Mouse (Mus musculus): ENCODE data around the gene Vstm5.
"Not testable (repeated sequence)": the region's sequence is repeated elsewhere in the genome, so short reads cannot be mapped to it uniquely, and the experiment has no call there.

The Vstm5 gene

GRCm38 (mm10) chr9:15239042-15239925, at the start of gene Vstm5:
Vstm5 (plus strand) TSS chr9:15239045.
- no peak for DNase-seq

GRCm38 (mm10) chr9:15194806-15195205, 44.0 kb upstream of the Vstm5 start:
- not testable (repeated sequence) for DNase-seq

GRCm38 (mm10) chr9:15206631-15207030, 32.2 kb upstream of the Vstm5 start:
- DNase-seq, result no peak

GRCm38 (mm10) chr9:15209320-15209719, 29.5 kb upstream of the Vstm5 start:
- no peak for DNase-seq

- DNase-seq, result no peak
Measured at GRCm38 (mm10) chr9:15211876-15212275, 27.0 kb upstream of the Vstm5 start.

- no peak for DNase-seq
Measured at GRCm38 (mm10) chr9:15213695-15214094, 25.1 kb upstream of the Vstm5 start.

GRCm38 (mm10) chr9:15224912-15225311, 13.9 kb upstream of the Vstm5 start:
- no peak for DNase-seq

- no peak for DNase-seq
Measured at GRCm38 (mm10) chr9:15232445-15232844, 6.4 kb upstream of the Vstm5 start.

- no peak for DNase-seq
Measured at GRCm38 (mm10) chr9:15233604-15234003, 5.2 kb upstream of the Vstm5 start.

GRCm38 (mm10) chr9:15235986-15236385, 2.9 kb upstream of the Vstm5 start:
- no peak for DNase-seq

- DNase-seq, result no peak
Measured at GRCm38 (mm10) chr9:15237516-15238296, 1.1 kb upstream of the Vstm5 start.

- no peak for DNase-seq
Measured at GRCm38 (mm10) chr9:15238297-15238990, 401 bp upstream of the Vstm5 start.

GRCm38 (mm10) chr9:15240006-15240405, 1.2 kb downstream of the Vstm5 start:
- DNase-seq, result no peak

GRCm38 (mm10) chr9:15240863-15241595, 2.2 kb downstream of the Vstm5 start:
- no peak for DNase-seq

GRCm38 (mm10) chr9:15241596-15241939, 2.7 kb downstream of the Vstm5 start:
- DNase-seq, result peak; percentile 22 to 44

- no peak for DNase-seq
Measured at GRCm38 (mm10) chr9:15242130-15242529, 3.3 kb downstream of the Vstm5 start.

GRCm38 (mm10) chr9:15245319-15246075, 6.7 kb downstream of the Vstm5 start:
- no peak for DNase-seq

GRCm38 (mm10) chr9:15250376-15250775, 11.5 kb downstream of the Vstm5 start:
- no peak for DNase-seq

GRCm38 (mm10) chr9:15252196-15252595, 13.4 kb downstream of the Vstm5 start:
- no peak for DNase-seq

GRCm38 (mm10) chr9:15254501-15254900, 15.7 kb downstream of the Vstm5 start:
- DNase-seq, result no peak

GRCm38 (mm10) chr9:15256214-15256613, 17.4 kb downstream of the Vstm5 start:
- DNase-seq, result no peak

GRCm38 (mm10) chr9:15261980-15262379, 23.1 kb downstream of the Vstm5 start:
- DNase-seq, result no peak

All from thymus, postnatal 36 days (tissue).